Mouse (Mus musculus) erythroblast, embryonic 14.5 days (primary cell): ENCODE measurements around the gene Olr1.

Experiments used
- GATA1 ChIP-seq: IDR thresholded peaks from 2 replicates; pipeline ENCODE4 v1.6.1; 2012; ENCODE audit warnings: low read length, inconsistent platforms, mixed read lengths
- TAL1 ChIP-seq: IDR thresholded peaks from 3 replicates; pipeline ENCODE4 v1.6.1; 2012; ENCODE audit warnings: low read length, inconsistent platforms, mixed read lengths

- no peak for TF ChIP-seq GATA1
- no peak for TF ChIP-seq TAL1
Observed at GRCm38 (mm10) chr6:129515068-129515467, 8.1 kb upstream of the Olr1 start.
